In genomic region chr11:87580543-87581085, GRCm38 (mm10) we compare ENCODE assay signal across 25 mouse cellular contexts. TPM values are rescaled to one million over a fixed set of nuclear protein-coding genes. Genes with fewer than 3 reads are reported as not detected.
DNase-seq lines count a peak whose midpoint lies in the region; ATAC-seq and TF ChIP-seq lines count a peak whose summit lies in the region.
"Had no signal": no experiment of that assay in that cellular context is flagged by ENCODE, and none has a peak within 500 bp of the region (broad histone marks: within the 10 kb centered on the region; RNA-seq: fewer than 3 reads in every experiment).

No protein-coding gene starts in this region.

- TF ChIP-seq POLR2A in small intestine, adult 2 months (IDR thresholded peaks at IDR 0.05; ENCODE audit: low read depth, low read length) = no peak

- peaks cover 23% of the 10 kb centered on the region for H3K4me1 ChIP-seq in kidney, postnatal 0 days (replicated peaks; ENCODE audit: insufficient read depth, low read length)
- H3K4me1 ChIP-seq in kidney, embryonic 14.5 days (ENCODE audit: control insufficient read depth, insufficient read depth, low read length) = peaks cover 31% of the 10 kb centered on the region; the same call in 1 of the 2 replicates
- peaks cover 16% of the 10 kb centered on the region for H3K4me1 ChIP-seq in small intestine, adult 2 months (ENCODE audit: control insufficient read depth, insufficient read depth, insufficient read length, low read length)

- 0 out of 2 replicates have a peak overlapping the region, but pooled peaks have one; percentile 18 for H3K4me2 ChIP-seq in kidney, postnatal 0 days (ENCODE audit: low read length)
- H3K4me2 ChIP-seq in kidney, embryonic 14.5 days (replicated peaks; ENCODE audit: low read depth, low read length) = no peak overlapping the region
- H3K4me2 ChIP-seq: embryonic facial prominence, embryonic 15.5 days; heart, embryonic 13.5 days; hindbrain, embryonic 15.5 days; limb, embryonic 12.5 days; liver, embryonic 15.5 days had no signal

- DNase-seq in cerebellum, adult 9-11 months = peak; percentile 64
- DNase-seq in cerebellum, adult 11 months = no peak
- no peak for DNase-seq in kidney, postnatal 0 days (ENCODE audit: low spot score)
- DNase-seq in ovary, postnatal 36 days (ENCODE audit: low spot score) = peak; percentile 52
- DNase-seq in ovary, postnatal 14 days (ENCODE audit: low spot score) = no peak
- DNase-seq in neural tube, embryonic 10.5 days (ENCODE audit: extremely low spot score, low spot score) = no peak
- DNase-seq: adrenal gland, adult 2 months; cerebellum, adult 9-10 months; gastrocnemius, postnatal 10 days; kidney, postnatal 10 days; spleen, adult 18-20 months; thymus, adult 18-20 months had no signal

- ATAC-seq in kidney, postnatal 0 days (replicated peaks; ENCODE audit: low FRiP score, low read depth) = no peak
- ATAC-seq in kidney, embryonic 14.5 days (ENCODE audit: low FRiP score, low TSS enrichment) = no peak
- ATAC-seq: intestine, postnatal 0 days had no signal

- H3K9me3 ChIP-seq in kidney, postnatal 0 days (replicated peaks; ENCODE audit: low read length) = no peaks in the 10 kb centered on the region
- H3K9me3 ChIP-seq in kidney, embryonic 14.5 days (ENCODE audit: control insufficient read depth, low read length) = no peaks in the 10 kb centered on the region
- H3K9me3 ChIP-seq: embryonic facial prominence, embryonic 15.5 days; heart, embryonic 13.5 days; hindbrain, embryonic 15.5 days; limb, embryonic 12.5 days; liver, embryonic 15.5 days; megakaryocyte, embryonic 14.5 days had no signal

- H3K9ac ChIP-seq in kidney, postnatal 0 days (ENCODE audit: low read depth, low read length) = no peak overlapping the region
- H3K9ac ChIP-seq in kidney, embryonic 14.5 days (ENCODE audit: low read depth, low read length) = no peak overlapping the region
- H3K9ac ChIP-seq: embryonic facial prominence, embryonic 15.5 days; heart, embryonic 13.5 days; hindbrain, embryonic 15.5 days; limb, embryonic 12.5 days; liver, embryonic 15.5 days had no signal

- no peaks in the 10 kb centered on the region for H3K27me3 ChIP-seq in kidney, postnatal 0 days (ENCODE audit: insufficient read depth, low read length)
- H3K27me3 ChIP-seq in kidney, embryonic 14.5 days (ENCODE audit: control insufficient read depth, insufficient read depth, low read length) = no peaks in the 10 kb centered on the region
- H3K27me3 ChIP-seq in small intestine, adult 2 months (ENCODE audit: control insufficient read depth, insufficient read depth, low read length) = peaks cover 4% of the 10 kb centered on the region
- H3K27me3 ChIP-seq: embryonic facial prominence, embryonic 15.5 days; heart, embryonic 13.5 days; hindbrain, embryonic 15.5 days had no signal

- H3K36me3 ChIP-seq in kidney, postnatal 0 days (ENCODE audit: insufficient read depth, low read length) = no peaks in the 10 kb centered on the region
- no peaks in the 10 kb centered on the region for H3K36me3 ChIP-seq in kidney, embryonic 14.5 days (ENCODE audit: control insufficient read depth, insufficient read depth, low read length)
- no peaks in the 10 kb centered on the region for H3K36me3 ChIP-seq in small intestine, adult 2 months (ENCODE audit: control insufficient read depth, insufficient read depth, low read length)
- H3K36me3 ChIP-seq: embryonic facial prominence, embryonic 15.5 days; heart, embryonic 13.5 days; hindbrain, embryonic 15.5 days; limb, embryonic 12.5 days; liver, embryonic 15.5 days had no signal

- no peak overlapping the region for H3K27ac ChIP-seq in kidney, postnatal 0 days
- no peak overlapping the region for H3K27ac ChIP-seq in kidney, embryonic 14.5 days (ENCODE audit: low read depth, low read length)
- H3K27ac ChIP-seq in small intestine, adult 2 months (ENCODE audit: insufficient read depth, low read depth, low read length) = peak overlapping the region; percentile 19; the same call in 1 of the 2 replicates
- H3K27ac ChIP-seq: embryonic facial prominence, embryonic 15.5 days; hindbrain, embryonic 15.5 days; limb, embryonic 12.5 days; liver, embryonic 15.5 days had no signal

- 60% methylated on average over 9 of the region's 10 CpGs for WGBS in kidney, postnatal 0 days
- 58% methylated on average over 10 of the region's 10 CpGs for WGBS in kidney, embryonic 14.5 days
- 58% methylated on average over 10 of the region's 10 CpGs for WGBS in small intestine, adult 2 months

- no peak for TF ChIP-seq CTCF in kidney, postnatal 0 days (IDR thresholded peaks at IDR 0.05; ENCODE audit: low read depth)
- TF ChIP-seq CTCF in small intestine, adult 2 months (IDR thresholded peaks at IDR 0.05; ENCODE audit: extremely low read depth, insufficient read length, insufficient replicate concordance, low read depth, low read length) = no peak

- H3K4me3 ChIP-seq in kidney, postnatal 0 days (replicated peaks; ENCODE audit: low read depth, low read length) = no peak overlapping the region
- no peak overlapping the region for H3K4me3 ChIP-seq in kidney, embryonic 14.5 days (ENCODE audit: low read length)
- H3K4me3 ChIP-seq in small intestine, adult 2 months (ENCODE audit: low read depth, low read length) = peak overlapping the region; percentile 15; the same call in 1 of the 2 replicates
- H3K4me3 ChIP-seq: embryonic facial prominence, embryonic 15.5 days; heart, embryonic 13.5 days; hindbrain, embryonic 15.5 days; limb, embryonic 12.5 days; liver, embryonic 15.5 days; megakaryocyte, embryonic 14.5 days had no signal

RNA-seq across cellular contexts. Expression of gene Mtmr4, which starts 11.3 kb away (rescaled TPM):
- polyA plus RNA-seq in kidney, postnatal 0 days (2015; fragmentation: Nextera tagmentation; extraction: Ambion mirVana) = 19.8 and 21.0 TPM in 2 replicates
- 20.2 and 44.3 TPM in 2 replicates for polyA plus RNA-seq in kidney, embryonic 14.5 days (2014; fragmentation: Nextera tagmentation; extraction: Ambion mirVana)
- 28.3 and 60.0 TPM in 2 replicates for polyA plus RNA-seq in small intestine, adult 2 months (2012; rRNA removed)

RNA-seq across cellular contexts. Expression of gene Sept4, which starts 11.9 kb away (rescaled TPM):
- polyA plus RNA-seq in kidney, postnatal 0 days (2015; fragmentation: Nextera tagmentation; extraction: Ambion mirVana) = 146 TPM in 2 replicates
- 35.6 and 37.9 TPM in 2 replicates for polyA plus RNA-seq in kidney, embryonic 14.5 days (2014; fragmentation: Nextera tagmentation; extraction: Ambion mirVana)
- 11.3 and 19.8 TPM in 2 replicates for polyA plus RNA-seq in small intestine, adult 2 months (2012; rRNA removed)

RNA-seq across cellular contexts. Expression of gene Gm11492, which starts 14.2 kb away (rescaled TPM):
- polyA plus RNA-seq in kidney, postnatal 0 days (2015; fragmentation: Nextera tagmentation; extraction: Ambion mirVana) = not detected in 2 replicates
- polyA plus RNA-seq in kidney, embryonic 14.5 days (2014; fragmentation: Nextera tagmentation; extraction: Ambion mirVana) = not detected in 2 replicates
- not detected in 2 replicates for polyA plus RNA-seq in small intestine, adult 2 months (2012; rRNA removed)
- polyA plus RNA-seq: adrenal gland, adult 2 months; embryonic facial prominence, embryonic 15.5 days; forebrain, embryonic 11.5 days; heart, embryonic 13.5 days; hindbrain, embryonic 15.5 days; intestine, postnatal 0 days; limb, embryonic 12.5 days; liver, embryonic 15.5 days; midbrain, postnatal 0 days; neural tube, embryonic 11.5 days; stomach, embryonic 14.5 days had no signal

RNA-seq across cellular contexts. Expression of gene Hsf5, which starts 36.4 kb away (rescaled TPM):
- 0.11 and 0.16 TPM in 2 replicates for polyA plus RNA-seq in kidney, postnatal 0 days (2015; fragmentation: Nextera tagmentation; extraction: Ambion mirVana)
- 0.23 and 0.24 TPM in 2 replicates for polyA plus RNA-seq in kidney, embryonic 14.5 days (2014; fragmentation: Nextera tagmentation; extraction: Ambion mirVana)
- 0.13 and 0.34 TPM in 2 replicates for polyA plus RNA-seq in small intestine, adult 2 months (2012; rRNA removed)
- polyA plus RNA-seq: intestine, postnatal 0 days; liver, embryonic 15.5 days had no signal

Comparison
In these comparisons a context has a peak if more than half of its experiments do, and no peak if none do; other contexts are left out.
1. DNase-seq: peak in cerebellum, adult 9-11 months (single experiment) and ovary, postnatal 36 days (single experiment); none in cerebellum, adult 11 months (single experiment), kidney, postnatal 0 days (single experiment), ovary, postnatal 14 days (single experiment) and neural tube, embryonic 10.5 days (single experiment).